Mouse (Mus musculus) kidney, adult 2 months (tissue): ENCODE measurements around the gene Inpp5e. TPM values are rescaled to one million over a fixed set of nuclear protein-coding genes. Genes with fewer than 3 reads are reported as not detected.

Source experiments
- DNase-seq: peaks from one replicate; pipeline ENCODE4 v3.0.0; 2021
- H3K27ac ChIP-seq: fragments of 200-500 bp; 2 replicates; pipeline ENCODE4 v1.5.1; 2012; ENCODE audit warnings: low read depth, low read length, control low read depth, inconsistent platforms; ENCODE audit not compliant: insufficient read depth
- H3K27me3 ChIP-seq: fragments of 200-500 bp; replicated peaks from 2 replicates; pipeline ENCODE4 v1.6.1; 2012; ENCODE audit warnings: mild to moderate bottlenecking, moderate library complexity, low read length, inconsistent platforms; ENCODE audit not compliant: control insufficient read depth, insufficient read depth
- H3K36me3 ChIP-seq: fragments of 200-500 bp; 2 replicates; pipeline ENCODE4 v1.6.1; 2012; ENCODE audit warnings: mild to moderate bottlenecking, moderate library complexity, low read length, inconsistent platforms; ENCODE audit not compliant: control insufficient read depth, insufficient read depth
- H3K4me1 ChIP-seq: fragments of 200-500 bp; 2 replicates; pipeline ENCODE4 v1.6.1; 2011; ENCODE audit warnings: low read length; ENCODE audit not compliant: control insufficient read depth, insufficient read depth
- H3K4me3 ChIP-seq: fragments of 200-500 bp; 2 replicates; pipeline ENCODE4 v1.5.1; 2011; ENCODE audit warnings: mild to moderate bottlenecking, low read depth, low read length, control low read depth; ENCODE audit not compliant: insufficient read depth
- CTCF ChIP-seq: fragments of 200-500 bp; conservative IDR thresholded peaks from 2 replicates; pipeline ENCODE4 v1.5.1; 2011; ENCODE audit warnings: low read depth, mild to moderate bottlenecking, control low read depth, low read length, moderate library complexity, mixed read lengths; ENCODE audit not compliant: insufficient read depth, insufficient read length
- POLR2A ChIP-seq: fragments of 200-500 bp; IDR thresholded peaks from one replicate; pipeline ENCODE4 v1.6.1; 2011; ENCODE audit warnings: low read depth, low read length, control low read depth
- WGBS: fragments of 180-500 bp; shearing (Covaris S2); methylation state at CpG from one replicate; pipeline ENCODE4 v1.1.7; 2018; 5-methylcytosine and 5-hydroxymethylcytosine counted together
- polyA plus RNA-seq: library from polyadenylated mRNA; depleted of rRNA; stranded (reverse); fragments of >200 nt; gene quantifications from 2 replicates; pipeline ENCODE4 v1.2.3, GENCODE M21; 2012

Gene Inpp5e
- polyA plus RNA-seq, 1 experiment: 28.2 TPM

GRCm38 (mm10) chr2:26356678-26357077, 52.3 kb downstream of the Inpp5e start:
- Histone ChIP-seq H3K27ac (no peak overlapping the region), H3K4me3 (no peak overlapping the region), H3K27me3 (no peaks in the 10 kb centered on the region), H3K36me3 (no peaks in the 10 kb centered on the region), H3K4me1 (peaks cover 8% of the 10 kb centered on the region; the same call in 1 of the 2 replicates)
- 76% methylated on average over 7 of the region's 7 CpGs for WGBS
- no peak for TF ChIP-seq POLR2A
- no peak for TF ChIP-seq CTCF
- DNase-seq: no peak

- no peak for DNase-seq
- no peaks in the 10 kb centered on the region for H3K27me3 ChIP-seq
- H3K4me1 ChIP-seq: peaks cover 10% of the 10 kb centered on the region; the same call in 1 of the 2 replicates
- H3K4me3 ChIP-seq: no peak overlapping the region
- 91% methylated on average over 4 of the region's 4 CpGs for WGBS
- H3K27ac ChIP-seq: no peak overlapping the region
- no peak for TF ChIP-seq CTCF
- TF ChIP-seq POLR2A: no peak
- no peaks in the 10 kb centered on the region for H3K36me3 ChIP-seq
These were observed 52.8 kb downstream of the Inpp5e start for GRCm38 (mm10) chr2:26356231-26356630.

- no peaks in the 10 kb centered on the region for H3K27me3 ChIP-seq
- H3K4me3 ChIP-seq: no peak overlapping the region
- TF ChIP-seq CTCF: no peak
- no peak for TF ChIP-seq POLR2A
- no peak overlapping the region for H3K27ac ChIP-seq
- H3K4me1 ChIP-seq: peaks cover 16% of the 10 kb centered on the region; the same call in 1 of the 2 replicates
- 96% methylated on average over 4 of the region's 4 CpGs for WGBS
- no peaks in the 10 kb centered on the region for H3K36me3 ChIP-seq
- DNase-seq: no peak
These were observed 54.6 kb downstream of the Inpp5e start for GRCm38 (mm10) chr2:26354401-26354800.

- WGBS: 92% methylated on average over 11 of the region's 11 CpGs
- peak overlapping the region; percentile 46; the same call in 1 of the 2 replicates for H3K4me3 ChIP-seq
- no peak overlapping the region for H3K27ac ChIP-seq
- peaks cover 16% of the 10 kb centered on the region; the same call in 1 of the 2 replicates for H3K4me1 ChIP-seq
- H3K36me3 ChIP-seq: no peaks in the 10 kb centered on the region
- DNase-seq: no peak
- no peaks in the 10 kb centered on the region for H3K27me3 ChIP-seq
- no peak for TF ChIP-seq POLR2A
- no peak for TF ChIP-seq CTCF
These were observed 55.7 kb downstream of the Inpp5e start for GRCm38 (mm10) chr2:26353066-26353980.

- 3% methylated on average over 36 of the region's 36 CpGs for WGBS
- TF ChIP-seq CTCF (no peak), POLR2A (no peak)
- H3K27ac ChIP-seq: no peak overlapping the region
- H3K27me3 ChIP-seq: no peaks in the 10 kb centered on the region
- H3K4me3 ChIP-seq: peak overlapping the region; percentile 46
- no peaks in the 10 kb centered on the region for H3K36me3 ChIP-seq
- peaks cover 12% of the 10 kb centered on the region; the same call in 1 of the 2 replicates for H3K4me1 ChIP-seq
- DNase-seq: no peak
These were observed 56.6 kb downstream of the Inpp5e start for GRCm38 (mm10) chr2:26352291-26352910.

- Histone ChIP-seq H3K4me1 (peaks cover 12% of the 10 kb centered on the region; the same call in 1 of the 2 replicates), H3K4me3 (peak within 1 kb of the TSS; percentile 80), H3K27me3 (no peaks in the 10 kb centered on the region), H3K36me3 (no peaks in the 10 kb centered on the region), H3K27ac (peak within 1 kb of the TSS; percentile 66)
- no peak for TF ChIP-seq POLR2A
- peak; percentile 69 for TF ChIP-seq CTCF
- peak; percentile 96 for DNase-seq
- WGBS: 1% methylated on average over 62 of the region's 62 CpGs
These were observed 57.4 kb downstream of the Inpp5e start, which contains the start of gene Dnlz for GRCm38 (mm10) chr2:26351358-26352290. Gene Dnlz (minus strand): TSS chr2:26352110.
